Mouse (Mus musculus) heart, adult 11 months (tissue): ENCODE measurements around the gene Pla2r1.
A peak's percentile ranks its signal among the peaks of the same experiment; 100 is the strongest.

Source experiments
- DNase-seq: peaks from one replicate; pipeline ENCODE4 v3.0.0; 2022

The Pla2r1 gene

GRCm38 (mm10) chr2:60401694-60402093, 151.4 kb downstream of the Pla2r1 start:
- peak; percentile 35 for DNase-seq

- peak; percentile 58 for DNase-seq
Observed at GRCm38 (mm10) chr2:60393786-60394185, 159.3 kb downstream of the Pla2r1 start.

GRCm38 (mm10) chr2:60392286-60392685, 160.8 kb downstream of the Pla2r1 start:
- peak; percentile 57 for DNase-seq

- DNase-seq: no peak
Observed at GRCm38 (mm10) chr2:60387363-60387762, 165.7 kb downstream of the Pla2r1 start.

- DNase-seq: peak; percentile 48
Observed at GRCm38 (mm10) chr2:60386835-60387234, 166.3 kb downstream of the Pla2r1 start.

- peak; percentile 93 for DNase-seq
Observed at GRCm38 (mm10) chr2:60384763-60385085, 168.4 kb downstream of the Pla2r1 start.

GRCm38 (mm10) chr2:60384083-60384762, 168.9 kb downstream of the Pla2r1 start:
- DNase-seq: peak; percentile 28

GRCm38 (mm10) chr2:60382858-60383669, 170.0 kb downstream of the Pla2r1 start, which contains the start of gene Ly75:
TSS of gene Ly75 (minus strand) at chr2:60383303.
- peak; percentile 99 for DNase-seq

GRCm38 (mm10) chr2:60382346-60382745, 170.8 kb downstream of the Pla2r1 start:
- DNase-seq: no peak

GRCm38 (mm10) chr2:60377260-60377659, 175.8 kb downstream of the Pla2r1 start:
- DNase-seq: no peak

- DNase-seq: peak; percentile 85
Observed at GRCm38 (mm10) chr2:60375608-60376107, 177.4 kb downstream of the Pla2r1 start.

GRCm38 (mm10) chr2:60375126-60375525, 178.0 kb downstream of the Pla2r1 start:
- DNase-seq: peak; percentile 71

- DNase-seq: peak; percentile 42
Observed at GRCm38 (mm10) chr2:60370188-60370587, 182.9 kb downstream of the Pla2r1 start.

GRCm38 (mm10) chr2:60369454-60369853, 183.7 kb downstream of the Pla2r1 start:
- peak; percentile 69 for DNase-seq

- no peak for DNase-seq
Observed at GRCm38 (mm10) chr2:60367871-60368270, 185.2 kb downstream of the Pla2r1 start.
